Mouse (Mus musculus): ENCODE data around the gene Cyb561d1.

Cyb561d1 gene

DNA sequence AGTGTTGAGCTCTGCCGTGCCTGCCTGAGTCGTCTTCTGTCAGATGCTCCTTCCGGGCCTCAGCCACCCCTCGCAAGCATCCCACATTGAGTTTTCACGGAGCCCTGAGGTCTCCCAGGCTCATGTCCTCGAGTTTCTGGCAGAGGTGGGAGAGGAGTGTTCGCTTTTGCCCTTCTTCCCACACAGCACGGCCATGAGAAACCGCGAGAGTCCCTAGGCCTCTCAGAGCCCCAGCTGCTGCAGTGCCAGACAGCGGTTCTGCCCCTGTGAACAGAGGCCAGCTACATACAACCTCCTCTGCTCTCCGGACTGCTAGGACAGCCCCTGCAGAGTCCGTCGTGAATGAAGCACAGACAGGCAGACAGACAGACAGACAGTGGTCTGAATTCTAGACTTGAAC, 33.5 kb downstream of the Cyb561d1 start:
- no peak for DNase-seq (ENCODE audit: inconsistent ontology term)

DNA sequence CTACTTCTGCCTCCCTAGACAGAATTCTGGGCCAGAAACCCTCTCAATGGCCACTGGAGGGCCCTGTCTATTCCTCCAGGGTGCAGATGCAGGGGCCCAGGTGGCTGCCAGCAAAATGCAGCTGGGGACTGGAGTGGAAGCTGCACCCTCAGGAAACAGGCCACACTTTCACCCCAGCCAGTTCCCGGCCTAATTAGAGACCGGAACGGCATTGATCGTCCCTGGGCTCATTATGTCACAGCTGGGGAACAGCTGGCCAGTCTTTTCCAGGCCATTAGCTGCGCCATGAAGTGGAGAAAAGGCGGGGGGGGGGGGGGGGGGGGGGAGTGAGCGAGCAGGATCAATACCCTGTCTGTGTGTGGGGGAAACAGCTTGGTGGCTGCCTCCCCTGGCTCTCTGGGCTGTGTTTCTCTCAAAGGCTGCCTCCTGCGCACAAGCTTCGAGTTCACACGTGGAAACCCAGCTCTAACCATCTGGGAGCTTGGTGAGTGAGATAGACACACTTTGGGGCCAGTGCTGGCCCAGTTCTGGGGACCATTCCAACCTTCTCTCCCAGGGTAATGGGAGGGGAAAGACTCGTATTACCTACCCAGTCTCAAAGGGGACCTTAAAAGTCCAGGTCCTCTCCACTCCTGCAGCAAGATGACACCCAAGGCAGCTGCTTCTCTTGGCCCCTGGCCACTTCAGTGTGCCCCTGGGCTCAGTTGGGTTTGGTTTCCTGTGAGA, 34.4 kb downstream of the Cyb561d1 start:
- DNase-seq (ENCODE audit: inconsistent ontology term) = peak; percentile 57

DNA sequence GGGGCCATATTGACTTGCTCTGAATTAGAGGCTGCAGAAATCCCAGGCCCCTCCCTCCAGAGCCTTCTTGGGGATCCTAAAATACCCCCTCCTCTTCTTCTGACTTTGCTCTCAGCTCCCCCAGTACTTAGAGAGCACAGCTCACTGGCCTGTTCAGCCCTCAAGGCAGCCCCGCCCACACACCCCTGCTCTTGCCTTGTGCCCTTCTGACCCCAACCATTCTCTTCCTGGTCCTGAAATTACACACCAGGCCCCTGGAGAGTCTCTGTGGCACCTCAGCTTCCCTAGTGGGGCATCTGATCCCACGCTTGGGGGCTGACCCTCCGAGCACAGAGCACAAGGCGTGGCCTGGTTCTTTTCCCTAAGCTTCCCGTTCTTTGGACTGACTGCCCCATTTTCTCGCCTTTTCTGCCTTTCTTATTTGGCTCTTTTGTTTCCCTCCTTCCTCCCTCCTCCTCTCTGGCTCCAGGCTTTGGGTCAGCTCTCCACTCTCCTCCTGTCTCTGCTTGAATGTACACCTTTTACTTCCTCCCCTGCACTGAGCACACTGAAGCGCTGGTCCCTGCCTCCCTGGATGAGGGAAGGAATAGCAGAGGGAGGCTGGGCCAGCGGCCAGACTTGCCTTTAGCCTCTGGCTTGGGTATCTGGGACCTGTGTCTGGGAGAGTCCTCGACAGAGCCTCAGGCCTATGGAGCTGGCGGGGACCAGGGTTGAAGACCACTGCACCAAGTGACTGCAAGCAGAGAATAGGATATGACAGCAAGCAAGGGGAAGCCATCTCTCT, 35.3 kb downstream of the Cyb561d1 start:
- DNase-seq (ENCODE audit: inconsistent ontology term) = no peak

DNA sequence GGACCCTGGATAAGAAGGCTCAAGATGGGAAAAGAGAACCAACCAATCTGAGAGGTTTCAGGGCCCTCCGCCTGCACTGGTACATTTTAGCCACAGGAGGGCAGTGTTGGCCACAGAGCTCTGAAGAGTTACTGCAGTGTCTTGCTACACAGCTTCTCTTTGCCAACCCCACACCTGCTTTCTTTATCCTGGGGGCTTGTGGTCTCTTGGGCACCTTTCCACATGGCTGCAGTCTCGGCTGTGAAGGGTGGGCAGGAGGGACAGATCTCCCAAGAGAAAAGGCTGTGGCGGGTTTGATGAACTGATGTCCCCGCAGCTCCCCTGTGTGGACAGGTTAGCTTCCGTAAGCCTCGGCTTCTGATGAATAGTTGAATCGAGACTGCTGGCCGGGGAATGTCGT, 36.2 kb downstream of the Cyb561d1 start:
- peak; percentile 63 for DNase-seq (ENCODE audit: inconsistent ontology term)

DNA sequence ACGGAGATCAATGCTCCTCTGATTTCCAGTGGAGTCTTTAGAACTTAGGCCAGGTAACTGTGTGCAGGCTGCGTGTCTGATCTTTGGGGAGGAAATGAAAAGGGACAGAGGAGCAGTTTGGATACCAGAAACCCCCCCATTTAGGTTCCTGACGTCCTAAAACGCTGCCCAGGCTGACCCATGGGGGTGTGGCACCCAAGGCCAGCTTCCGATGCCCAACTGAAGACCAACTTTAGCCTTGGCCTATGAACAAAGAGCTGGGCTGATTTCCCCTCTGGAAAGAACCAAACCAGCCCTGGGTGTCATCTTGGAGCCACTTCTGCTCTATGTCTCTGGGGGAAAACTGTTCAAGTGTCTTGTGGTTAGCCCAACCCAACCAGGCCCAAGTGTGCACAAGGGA, 36.9 kb downstream of the Cyb561d1 start:
- no peak for DNase-seq (ENCODE audit: inconsistent ontology term)

DNA sequence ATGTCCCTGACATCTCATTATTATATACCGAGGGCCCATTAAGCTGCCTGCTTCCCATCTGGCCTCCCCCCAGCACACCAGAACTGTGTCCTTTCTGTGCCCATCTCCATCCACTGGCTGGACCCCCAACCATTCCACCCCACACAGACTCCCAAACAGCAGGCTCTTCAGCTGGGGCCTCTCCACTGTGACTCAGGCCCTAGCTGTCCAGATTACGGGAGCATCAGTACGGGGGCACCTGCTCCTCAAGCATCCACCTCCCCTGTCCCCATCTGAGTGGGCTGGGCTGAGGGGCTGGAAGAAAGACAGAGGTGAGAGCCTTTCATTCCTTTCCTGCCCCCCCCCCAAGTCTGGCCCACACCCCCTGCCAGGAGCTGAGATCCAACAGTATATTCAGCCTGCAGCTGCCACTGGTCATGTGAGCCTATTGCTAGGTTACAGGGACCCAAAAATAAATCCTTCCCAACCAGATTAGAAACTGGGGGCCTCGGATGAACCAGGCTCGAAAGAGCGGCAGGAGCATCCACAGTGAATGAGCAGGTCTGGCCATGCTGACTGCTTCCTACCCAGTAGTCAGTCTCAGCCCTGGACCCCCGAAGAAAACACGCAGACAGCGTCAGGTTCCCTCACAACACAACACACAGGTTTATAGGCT, 42.5 kb downstream of the Cyb561d1 start:
- no peak for DNase-seq (ENCODE audit: inconsistent ontology term)

DNA sequence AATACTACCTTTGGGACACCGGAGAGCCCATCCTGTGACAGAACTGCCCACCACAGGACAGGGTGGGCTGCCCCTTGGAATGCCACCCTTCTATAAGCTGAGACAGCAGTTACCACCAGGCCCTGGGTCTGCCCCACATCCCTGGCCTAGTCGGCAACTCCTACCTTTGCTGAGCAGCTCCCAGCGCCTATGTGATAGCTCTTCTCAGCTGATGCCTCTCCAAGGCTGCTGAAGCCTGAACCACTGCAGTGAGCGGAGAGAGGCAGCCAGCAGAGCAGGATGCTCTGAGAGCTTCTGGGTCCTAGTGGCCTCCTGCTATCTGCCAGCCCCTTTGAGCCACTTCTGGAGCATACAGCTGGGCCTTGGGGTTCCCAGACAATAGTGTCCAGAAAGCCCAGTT, 46.4 kb downstream of the Cyb561d1 start, which contains the start of gene Gpr61:
Gene Gpr61 (minus strand): TSS at position 227 of the 400 bp plus-strand sequence.
- DNase-seq (ENCODE audit: inconsistent ontology term) = no peak

DNA sequence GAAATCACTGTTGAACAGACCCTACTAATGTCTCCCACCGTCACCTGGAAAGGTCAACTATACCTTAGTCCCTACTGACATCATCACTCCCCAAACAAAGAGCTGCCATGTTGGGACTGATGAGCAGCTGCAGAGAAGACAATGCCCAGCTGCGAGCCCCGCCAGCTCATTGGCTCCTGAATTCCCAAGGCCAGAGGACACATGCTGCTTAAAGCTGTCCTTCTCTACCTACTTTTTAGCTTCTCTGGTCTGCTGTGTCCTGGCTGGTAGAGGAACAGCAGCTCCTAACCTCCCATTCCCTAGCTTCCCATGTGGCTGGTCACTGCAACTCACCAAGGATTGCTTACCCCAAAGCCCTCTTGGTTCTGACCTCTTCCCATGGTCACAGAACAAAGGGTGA, 48.7 kb downstream of the Cyb561d1 start:
- no peak for DNase-seq (ENCODE audit: inconsistent ontology term)

DNA sequence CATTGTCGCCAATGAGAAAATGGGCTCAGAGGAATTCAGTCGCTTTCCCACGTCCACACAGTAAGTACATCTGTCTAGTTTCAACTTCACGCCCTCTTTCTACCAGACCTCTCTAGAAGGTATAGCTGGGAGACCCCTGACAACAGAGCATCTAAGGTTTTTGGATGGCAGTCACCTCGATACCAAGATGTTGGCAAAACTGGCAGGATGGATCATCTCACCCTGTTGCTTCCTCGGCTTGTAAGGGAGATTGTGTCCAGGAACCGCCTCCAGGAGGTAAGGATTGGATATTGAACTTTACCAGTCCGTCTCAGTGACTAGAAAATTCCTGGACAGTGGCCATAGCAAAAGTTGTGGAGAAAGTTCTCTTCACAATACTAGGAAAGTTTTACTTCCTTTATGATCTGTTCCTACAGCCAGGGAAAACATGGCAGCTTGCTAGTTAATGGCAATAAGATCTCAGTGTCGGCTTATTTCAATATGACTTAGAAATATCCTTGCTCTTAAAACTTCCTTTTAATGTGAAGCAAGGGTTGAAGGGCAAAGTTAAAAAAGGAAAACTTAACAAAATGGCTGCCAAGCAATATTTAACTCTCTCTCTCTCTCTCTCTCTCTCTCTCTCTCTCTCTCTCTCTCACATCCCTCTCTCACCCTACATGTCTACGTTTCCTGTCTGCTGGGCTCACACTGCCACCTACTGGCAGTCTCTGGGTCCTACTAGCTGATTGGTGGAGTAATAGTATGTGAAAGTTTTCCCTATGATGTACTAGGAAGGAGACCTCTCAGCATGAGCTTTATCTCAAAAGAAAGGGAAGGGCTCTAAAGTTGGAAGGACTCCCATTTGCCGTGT, 53.4 kb downstream of the Cyb561d1 start:
- DNase-seq (ENCODE audit: inconsistent ontology term) = peak; percentile 82

DNA sequence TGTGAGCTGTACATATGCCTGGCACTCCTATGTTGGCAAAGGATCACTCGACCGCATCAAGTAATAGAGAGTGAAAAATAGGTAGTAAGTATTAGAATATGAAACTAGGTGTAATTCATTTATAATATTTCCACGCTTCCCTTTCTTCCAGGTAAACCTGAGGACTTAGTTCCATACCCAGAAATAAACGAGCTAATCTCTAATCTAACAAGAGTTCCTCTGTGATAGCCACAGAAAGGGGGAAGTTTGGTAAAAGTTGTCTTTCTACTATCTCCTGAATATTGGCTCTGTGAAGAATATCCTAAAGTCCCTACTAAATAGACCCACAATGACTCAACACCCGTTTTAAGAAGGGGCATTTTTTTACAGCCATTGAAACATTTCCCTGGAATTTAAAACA, 54.3 kb downstream of the Cyb561d1 start:
- DNase-seq (ENCODE audit: inconsistent ontology term) = no peak
